Mouse (Mus musculus) bone marrow macrophage, adult 2 months (primary cell): ENCODE results near the gene Gria4. TPM values are rescaled to one million over a fixed set of nuclear protein-coding genes. Genes with fewer than 3 reads are reported as not detected.

Experiments used
- H3K27ac ChIP-seq: 2 replicates; pipeline ENCODE4 v1.5.1; 2012; ENCODE audit warnings: low read depth, low read length; ENCODE audit not compliant: insufficient read depth
- H3K4me1 ChIP-seq: 2 replicates; pipeline ENCODE4 v1.6.1; 2012; ENCODE audit warnings: low read length; ENCODE audit not compliant: control insufficient read depth, insufficient read depth
- H3K4me3 ChIP-seq: 2 replicates; pipeline ENCODE4 v1.5.1; 2012; ENCODE audit warnings: mild to moderate bottlenecking, low read length, moderate library complexity; ENCODE audit not compliant: insufficient read depth
- CTCF ChIP-seq: IDR thresholded peaks from 2 replicates; pipeline ENCODE4 v1.5.1; 2012; ENCODE audit warnings: low read depth, mild to moderate bottlenecking, low read length, moderate library complexity
- POLR2A ChIP-seq: IDR thresholded peaks from 2 replicates; pipeline ENCODE4 v1.6.1; 2012; ENCODE audit warnings: mild to moderate bottlenecking, low read depth, low read length, borderline replicate concordance
- polyA plus RNA-seq: library from polyadenylated mRNA; stranded (reverse); fragments of >200 nt; gene quantifications from 2 replicates; pipeline ENCODE4 v1.2.4, GENCODE M21; 2012; ENCODE audit not compliant: missing spikeins, insufficient read depth, insufficient read length

The Gria4 gene
- polyA plus RNA-seq, 1 experiment = not detected

- Histone ChIP-seq H3K27ac (no peak overlapping the region), H3K4me1 (no peaks in the 10 kb centered on the region), H3K4me3 (no peak overlapping the region)
- no peak for TF ChIP-seq POLR2A
- TF ChIP-seq CTCF = no peak
Observed at GRCm38 (mm10) chr9:4687149-4687548, 108.9 kb downstream of the Gria4 start.

GRCm38 (mm10) chr9:4680244-4680643 lies 115.8 kb downstream of the Gria4 start:
- Histone ChIP-seq H3K4me3 (no peak overlapping the region), H3K27ac (no peak overlapping the region), H3K4me1 (no peaks in the 10 kb centered on the region)
- TF ChIP-seq CTCF (no peak), POLR2A (no peak)

- Histone ChIP-seq H3K4me1 (no peaks in the 10 kb centered on the region), H3K4me3 (no peak overlapping the region), H3K27ac (no peak overlapping the region)
- TF ChIP-seq CTCF = no peak
Observed at GRCm38 (mm10) chr9:4679099-4679498, 116.9 kb downstream of the Gria4 start.

- Histone ChIP-seq H3K4me1 (no peaks in the 10 kb centered on the region), H3K4me3 (no peak overlapping the region), H3K27ac (no peak overlapping the region)
- TF ChIP-seq POLR2A (no peak), CTCF (no peak)
Observed at GRCm38 (mm10) chr9:4665691-4666090, 130.3 kb downstream of the Gria4 start.

GRCm38 (mm10) chr9:4662421-4662820 lies 133.6 kb downstream of the Gria4 start:
- TF ChIP-seq POLR2A (no peak), CTCF (no peak)
- no peak overlapping the region for H3K4me3 ChIP-seq

GRCm38 (mm10) chr9:4658951-4659350 lies 137.1 kb downstream of the Gria4 start:
- Histone ChIP-seq H3K4me1 (no peaks in the 10 kb centered on the region), H3K27ac (no peak overlapping the region), H3K4me3 (no peak overlapping the region)
- no peak for TF ChIP-seq POLR2A
- no peak for TF ChIP-seq CTCF

More at GRCm38 (mm10) chr9:4662421-4662820, 133.6 kb downstream of the Gria4 start:
- no peaks in the 10 kb centered on the region for H3K4me1 ChIP-seq
- no peak overlapping the region for H3K27ac ChIP-seq

- no peak for TF ChIP-seq CTCF
- TF ChIP-seq POLR2A = no peak
- Histone ChIP-seq H3K27ac (no peak overlapping the region), H3K4me3 (no peak overlapping the region), H3K4me1 (no peaks in the 10 kb centered on the region)
Observed at GRCm38 (mm10) chr9:4654333-4654732, 141.7 kb downstream of the Gria4 start.

- no peak for TF ChIP-seq CTCF
- no peak for TF ChIP-seq POLR2A
- Histone ChIP-seq H3K4me3 (no peak overlapping the region), H3K27ac (no peak overlapping the region), H3K4me1 (no peaks in the 10 kb centered on the region)
Observed at GRCm38 (mm10) chr9:4639192-4639900, 156.7 kb downstream of the Gria4 start.

- Histone ChIP-seq H3K4me3 (no peak overlapping the region), H3K27ac (no peak overlapping the region), H3K4me1 (no peaks in the 10 kb centered on the region)
- no peak for TF ChIP-seq CTCF
- TF ChIP-seq POLR2A = no peak
Observed at GRCm38 (mm10) chr9:4631910-4632309, 164.1 kb downstream of the Gria4 start.

- Histone ChIP-seq H3K4me3 (no peak overlapping the region), H3K4me1 (no peaks in the 10 kb centered on the region), H3K27ac (no peak overlapping the region)
- TF ChIP-seq POLR2A = no peak
- TF ChIP-seq CTCF = no peak
Observed at GRCm38 (mm10) chr9:4615286-4615685, 180.7 kb downstream of the Gria4 start.

GRCm38 (mm10) chr9:4605354-4605753 lies 190.7 kb downstream of the Gria4 start:
- H3K27ac ChIP-seq = no peak overlapping the region
- H3K4me1 ChIP-seq = no peaks in the 10 kb centered on the region
- TF ChIP-seq CTCF (no peak), POLR2A (no peak)
- H3K4me3 ChIP-seq = no peak overlapping the region
